Mouse (Mus musculus) liver, embryonic 16.5 days (tissue): ENCODE results near the gene Fat3. TPM values are rescaled to one million over a fixed set of nuclear protein-coding genes. Genes with fewer than 3 reads are reported as not detected.

Experiments used
- ATAC-seq: fragments of 200-750 bp; cut with Nextera tagmentation; 2 replicates; pipeline ENCODE4 v1.8.0; 2017; ENCODE audit warnings: low read depth, mild to moderate bottlenecking, moderate number of reproducible peaks, moderate library complexity
- H3K27ac ChIP-seq: fragments of 300-500 bp; sonication (generic); 2 replicates; pipeline ENCODE4 v1.5.1; 2014; ENCODE audit warnings: mild to moderate bottlenecking, low read length
- H3K27me3 ChIP-seq: fragments of 300-500 bp; sonication (generic); 2 replicates; pipeline ENCODE4 v1.6.1; 2014; ENCODE audit warnings: low read depth, low read length, mixed read lengths; ENCODE audit not compliant: control insufficient read depth, insufficient read depth
- H3K36me3 ChIP-seq: fragments of 300-500 bp; sonication (generic); 2 replicates; pipeline ENCODE4 v1.6.1; 2014; ENCODE audit warnings: mild to moderate bottlenecking; ENCODE audit not compliant: control insufficient read depth, insufficient read depth
- H3K4me1 ChIP-seq: fragments of 300-500 bp; sonication (generic); 2 replicates; pipeline ENCODE4 v1.6.1; 2014; ENCODE audit warnings: low read depth, low read length, mixed read lengths; ENCODE audit not compliant: control insufficient read depth
- H3K4me2 ChIP-seq: fragments of 300-500 bp; sonication (generic); 2 replicates; pipeline ENCODE4 v1.6.1; 2014; ENCODE audit warnings: low read depth, low read length, mixed read lengths
- H3K4me3 ChIP-seq: fragments of 300-500 bp; sonication (generic); 2 replicates; pipeline ENCODE4 v1.5.1; 2014; ENCODE audit warnings: low read depth, mild to moderate bottlenecking, low read length
- H3K9ac ChIP-seq: fragments of 300-500 bp; sonication (generic); 2 replicates; pipeline ENCODE4 v1.6.1; 2014; ENCODE audit warnings: low read depth, low read length
- H3K9me3 ChIP-seq: fragments of 300-500 bp; sonication (generic); replicated peaks from 2 replicates; pipeline ENCODE4 v1.6.1; 2016; ENCODE audit warnings: low read length; ENCODE audit not compliant: control insufficient read depth
- WGBS: fragments of 180-500 bp; shearing (Covaris S2); extraction: QIAGEN DNeasy Blood & Tissue Kit; methylation state at CpG from one replicate; pipeline ENCODE4 v1.1.7; 2014; ENCODE audit not compliant: insufficient replicate concordance; 5-methylcytosine and 5-hydroxymethylcytosine counted together
- polyA plus RNA-seq: library from polyadenylated mRNA; unstranded; fragments of >200 nt; fragmentation: Nextera tagmentation; extraction: Ambion mirVana; gene quantifications from 2 replicates; pipeline ENCODE4 v1.2.1, GENCODE M21; 2015

Fat3 gene
- polyA plus RNA-seq, 1 experiment from 2014 or later: 0.06 TPM

- 66% methylated on average over 1 of the region's 1 CpGs for WGBS
- no peak overlapping the region for H3K4me2 ChIP-seq
- no peak overlapping the region for H3K27ac ChIP-seq
- H3K4me3 ChIP-seq: no peak overlapping the region
- H3K27me3 ChIP-seq: no peaks in the 10 kb centered on the region
- no peaks in the 10 kb centered on the region for H3K9me3 ChIP-seq
- no peak for ATAC-seq
- no peak overlapping the region for H3K9ac ChIP-seq
- no peaks in the 10 kb centered on the region for H3K36me3 ChIP-seq
- H3K4me1 ChIP-seq: no peaks in the 10 kb centered on the region
Observed at GRCm38 (mm10) chr9:16307789-16308188, 193.3 kb downstream of the Fat3 start.

GRCm38 (mm10) chr9:16306222-16306621 lies 194.9 kb downstream of the Fat3 start:
- H3K4me1 ChIP-seq: no peaks in the 10 kb centered on the region
- H3K9me3 ChIP-seq: no peaks in the 10 kb centered on the region
- ATAC-seq: no peak
- H3K27me3 ChIP-seq: no peaks in the 10 kb centered on the region
- no peak overlapping the region for H3K27ac ChIP-seq
- no peak overlapping the region for H3K4me2 ChIP-seq
- H3K4me3 ChIP-seq: no peak overlapping the region
- no peaks in the 10 kb centered on the region for H3K36me3 ChIP-seq
- H3K9ac ChIP-seq: no peak overlapping the region

GRCm38 (mm10) chr9:16305396-16306086 lies 195.5 kb downstream of the Fat3 start:
- no peak for ATAC-seq
- H3K4me1 ChIP-seq: no peaks in the 10 kb centered on the region
- no peak overlapping the region for H3K9ac ChIP-seq
- H3K4me2 ChIP-seq: no peak overlapping the region
- no peak overlapping the region for H3K27ac ChIP-seq
- WGBS: 48% methylated on average over 2 of the region's 2 CpGs
- H3K36me3 ChIP-seq: no peaks in the 10 kb centered on the region
- no peaks in the 10 kb centered on the region for H3K27me3 ChIP-seq
- H3K4me3 ChIP-seq: no peak overlapping the region
- no peaks in the 10 kb centered on the region for H3K9me3 ChIP-seq

GRCm38 (mm10) chr9:16304949-16305348 lies 196.1 kb downstream of the Fat3 start:
- H3K9ac ChIP-seq: no peak overlapping the region
- no peak overlapping the region for H3K4me3 ChIP-seq
- H3K36me3 ChIP-seq: no peaks in the 10 kb centered on the region
- no peak for ATAC-seq
- H3K4me1 ChIP-seq: no peaks in the 10 kb centered on the region
- 61% methylated on average over 2 of the region's 2 CpGs for WGBS
- no peak overlapping the region for H3K4me2 ChIP-seq
- no peak overlapping the region for H3K27ac ChIP-seq
- no peaks in the 10 kb centered on the region for H3K27me3 ChIP-seq
- H3K9me3 ChIP-seq: no peaks in the 10 kb centered on the region

- 50% methylated on average over 3 of the region's 3 CpGs for WGBS
- H3K9me3 ChIP-seq: no peaks in the 10 kb centered on the region
- H3K27me3 ChIP-seq: no peaks in the 10 kb centered on the region
- ATAC-seq: no peak
- H3K27ac ChIP-seq: no peak overlapping the region
- no peak overlapping the region for H3K4me2 ChIP-seq
- no peak overlapping the region for H3K9ac ChIP-seq
- H3K36me3 ChIP-seq: no peaks in the 10 kb centered on the region
- no peaks in the 10 kb centered on the region for H3K4me1 ChIP-seq
- no peak overlapping the region for H3K4me3 ChIP-seq
Observed at GRCm38 (mm10) chr9:16302484-16302883, 198.6 kb downstream of the Fat3 start.

GRCm38 (mm10) chr9:16297935-16298334 lies 203.2 kb downstream of the Fat3 start:
- Histone ChIP-seq H3K27ac (no peak overlapping the region), H3K9ac (no peak overlapping the region), H3K36me3 (no peaks in the 10 kb centered on the region), H3K9me3 (no peaks in the 10 kb centered on the region), H3K27me3 (no peaks in the 10 kb centered on the region), H3K4me1 (no peaks in the 10 kb centered on the region), H3K4me2 (no peak overlapping the region), H3K4me3 (no peak overlapping the region)
- WGBS: 30% methylated on average over 3 of the region's 3 CpGs
- ATAC-seq: no peak

- Histone ChIP-seq H3K27me3 (no peaks in the 10 kb centered on the region), H3K4me3 (no peak overlapping the region), H3K4me2 (no peak overlapping the region), H3K27ac (no peak overlapping the region), H3K9ac (no peak overlapping the region), H3K4me1 (no peaks in the 10 kb centered on the region), H3K9me3 (no peaks in the 10 kb centered on the region), H3K36me3 (no peaks in the 10 kb centered on the region)
- WGBS: 63% methylated on average over 6 of the region's 6 CpGs
- ATAC-seq: no peak
Observed at GRCm38 (mm10) chr9:16293928-16294806, 206.9 kb downstream of the Fat3 start.

GRCm38 (mm10) chr9:16292492-16292891 lies 208.6 kb downstream of the Fat3 start:
- 53% methylated on average over 2 of the region's 2 CpGs for whole genome bisulfite sequencing
- ATAC-seq: no peak

GRCm38 (mm10) chr9:16290911-16291310 lies 210.2 kb downstream of the Fat3 start:
- Histone ChIP-seq H3K4me2 (no peak overlapping the region), H3K9ac (no peak overlapping the region), H3K4me1 (no peaks in the 10 kb centered on the region), H3K4me3 (no peak overlapping the region), H3K27ac (no peak overlapping the region), H3K27me3 (no peaks in the 10 kb centered on the region), H3K36me3 (no peaks in the 10 kb centered on the region), H3K9me3 (no peaks in the 10 kb centered on the region)
- ATAC-seq: no peak
- WGBS: 38% methylated on average over 2 of the region's 2 CpGs

More at GRCm38 (mm10) chr9:16292492-16292891, 208.6 kb downstream of the Fat3 start:
- no peak overlapping the region for H3K4me3 ChIP-seq
- H3K27me3 ChIP-seq: no peaks in the 10 kb centered on the region
- no peaks in the 10 kb centered on the region for H3K4me1 ChIP-seq
- H3K9me3 ChIP-seq: no peaks in the 10 kb centered on the region
- H3K27ac ChIP-seq: no peak overlapping the region
- H3K36me3 ChIP-seq: no peaks in the 10 kb centered on the region
- H3K4me2 ChIP-seq: no peak overlapping the region
- H3K9ac ChIP-seq: no peak overlapping the region
